Mouse (Mus musculus): ENCODE measurements around the gene E2f2. TPM values are rescaled to one million over a fixed set of nuclear protein-coding genes. Genes with fewer than 3 reads are reported as not detected.
A peak's percentile ranks its signal among the peaks of the same experiment; 100 is the strongest.

E2f2 gene
- polyA plus RNA-seq (2015; fragmentation: Nextera tagmentation; extraction: Ambion mirVana) = 13.7 and 16.1 TPM in 2 replicates

- Histone ChIP-seq H3K36me3 (no peaks in the 10 kb centered on the region), H3K9me3 (no peaks in the 10 kb centered on the region), H3K4me1 (peaks cover 46% of the 10 kb centered on the region), H3K4me3 (peak within 1 kb of the TSS; percentile 62), H3K27ac (peak within 1 kb of the TSS; percentile 83), H3K27me3 (no peaks in the 10 kb centered on the region), H3K9ac (peak within 1 kb of the TSS; percentile 62), H3K4me2 (peak within 1 kb of the TSS; percentile 89)
- ATAC-seq (ENCODE audit: borderline replicate concordance, extremely low read depth, low FRiP score, low TSS enrichment) = peak; percentile 55; the same call in 1 of the 2 replicates
- WGBS = 1% methylated on average over 35 of the region's 35 CpGs
Measured at GRCm38 (mm10) chr4:136172011-136172541, at the start of gene E2f2. E2f2 (plus strand) TSS chr4:136172394.

GRCm38 (mm10) chr4:136123111-136123791, 48.9 kb upstream of the E2f2 start:
- WGBS = 42% methylated on average over 8 of the region's 8 CpGs
- ATAC-seq (ENCODE audit: borderline replicate concordance, extremely low read depth, low FRiP score, low TSS enrichment) = no peak
- no peak overlapping the region for H3K4me2 ChIP-seq
- H3K36me3 ChIP-seq = no peaks in the 10 kb centered on the region
- H3K4me1 ChIP-seq = 0 out of 2 replicates have a peak, but pooled peaks cover 13% of the 10 kb centered on the region
- no peak overlapping the region for H3K9ac ChIP-seq
- no peak overlapping the region; the same call in 1 of the 2 replicates for H3K27ac ChIP-seq
- H3K9me3 ChIP-seq = no peaks in the 10 kb centered on the region
- no peaks in the 10 kb centered on the region for H3K27me3 ChIP-seq
- no peak overlapping the region for H3K4me3 ChIP-seq

DNA sequence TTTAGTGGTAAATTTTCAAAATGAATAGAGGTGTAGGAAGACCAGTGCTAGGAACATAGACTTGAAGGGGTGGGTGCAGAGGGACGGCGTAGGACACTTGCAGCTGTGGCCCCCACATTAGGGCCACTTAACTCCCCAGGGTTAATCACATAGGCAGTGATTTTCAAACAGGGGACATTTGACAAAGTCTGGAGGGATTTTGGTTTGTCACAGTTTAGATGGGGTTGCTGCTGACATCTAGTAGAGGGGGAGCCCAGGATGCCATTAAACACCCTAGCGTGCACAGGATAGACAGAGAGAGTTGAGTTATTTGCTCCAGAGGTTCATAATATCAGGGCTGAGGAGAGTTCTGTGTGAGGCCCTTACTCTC, 48.4 kb upstream of the E2f2 start:
- no peak for ATAC-seq (ENCODE audit: borderline replicate concordance, extremely low read depth, low FRiP score, low TSS enrichment)
- H3K4me3 ChIP-seq = no peak overlapping the region
- H3K4me2 ChIP-seq = no peak overlapping the region
- no peaks in the 10 kb centered on the region for H3K27me3 ChIP-seq
- H3K9ac ChIP-seq = no peak overlapping the region
- WGBS = 82% methylated on average over 3 of the region's 3 CpGs
- H3K9me3 ChIP-seq = no peaks in the 10 kb centered on the region
- H3K36me3 ChIP-seq = no peaks in the 10 kb centered on the region
- 0 out of 2 replicates have a peak, but pooled peaks cover 13% of the 10 kb centered on the region for H3K4me1 ChIP-seq
- no peak overlapping the region for H3K27ac ChIP-seq

- Histone ChIP-seq H3K4me1 (0 out of 2 replicates have a peak, but pooled peaks cover 13% of the 10 kb centered on the region), H3K9me3 (no peaks in the 10 kb centered on the region), H3K4me3 (no peak overlapping the region), H3K4me2 (no peak overlapping the region), H3K36me3 (no peaks in the 10 kb centered on the region), H3K9ac (no peak overlapping the region), H3K27ac (no peak overlapping the region), H3K27me3 (no peaks in the 10 kb centered on the region)
- no peak for ATAC-seq (ENCODE audit: borderline replicate concordance, extremely low read depth, low FRiP score, low TSS enrichment)
- 93% methylated on average over 4 of the region's 4 CpGs for WGBS
Measured at GRCm38 (mm10) chr4:136124581-136124980, 47.6 kb upstream of the E2f2 start.

DNA sequence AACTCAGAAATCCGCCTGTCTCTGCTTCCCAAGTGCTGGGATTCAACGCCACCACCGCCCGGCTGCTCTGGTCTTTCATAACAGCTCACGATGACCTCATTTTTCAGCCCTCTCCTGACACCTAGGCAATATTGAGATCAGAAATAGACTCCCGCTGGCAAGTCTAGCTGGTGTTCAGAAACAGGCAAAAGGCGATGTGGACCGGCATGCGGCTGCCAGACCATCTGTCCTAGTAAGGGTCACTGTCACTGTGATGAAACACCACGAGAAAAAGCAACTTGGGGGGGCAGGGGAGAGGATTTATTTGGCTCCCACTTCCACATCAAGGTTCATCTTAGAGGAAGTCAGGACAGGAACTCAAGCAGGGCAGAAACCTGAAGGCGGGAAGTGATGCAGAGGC, 46.7 kb upstream of the E2f2 start:
- Histone ChIP-seq H3K27me3 (no peaks in the 10 kb centered on the region), H3K36me3 (no peaks in the 10 kb centered on the region), H3K4me1 (0 out of 2 replicates have a peak, but pooled peaks cover 6% of the 10 kb centered on the region), H3K4me2 (no peak overlapping the region), H3K9me3 (no peaks in the 10 kb centered on the region), H3K4me3 (no peak overlapping the region), H3K9ac (no peak overlapping the region), H3K27ac (no peak overlapping the region)
- no peak for ATAC-seq (ENCODE audit: borderline replicate concordance, extremely low read depth, low FRiP score, low TSS enrichment)
- 75% methylated on average over 11 of the region's 11 CpGs for WGBS

DNA sequence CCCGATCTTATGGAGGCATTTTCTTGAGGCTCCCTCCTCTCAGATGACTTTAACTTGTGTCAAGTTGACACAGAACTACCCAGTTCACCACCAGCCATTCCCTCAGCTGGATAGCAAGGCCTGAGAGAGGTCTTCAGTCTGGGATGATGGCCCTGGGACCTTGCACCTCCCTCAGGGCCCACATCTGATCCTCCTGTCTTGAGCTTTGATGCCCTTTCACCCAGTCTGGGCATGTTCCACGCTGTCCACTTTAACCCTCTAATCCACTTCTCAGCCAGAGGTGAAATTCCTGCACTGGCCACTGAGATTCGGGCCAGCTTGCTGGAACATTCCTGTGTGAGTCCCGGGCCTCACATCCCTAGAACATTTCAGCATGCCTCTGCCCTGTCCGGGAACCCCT, 46.2 kb upstream of the E2f2 start:
- no peak for ATAC-seq (ENCODE audit: borderline replicate concordance, extremely low read depth, low FRiP score, low TSS enrichment)
- Histone ChIP-seq H3K27ac (no peak overlapping the region), H3K27me3 (no peaks in the 10 kb centered on the region), H3K4me1 (0 out of 2 replicates have a peak, but pooled peaks cover 5% of the 10 kb centered on the region), H3K9me3 (no peaks in the 10 kb centered on the region), H3K4me3 (no peak overlapping the region), H3K36me3 (no peaks in the 10 kb centered on the region), H3K4me2 (no peak overlapping the region), H3K9ac (no peak overlapping the region)
- WGBS = 56% methylated on average over 5 of the region's 5 CpGs

DNA sequence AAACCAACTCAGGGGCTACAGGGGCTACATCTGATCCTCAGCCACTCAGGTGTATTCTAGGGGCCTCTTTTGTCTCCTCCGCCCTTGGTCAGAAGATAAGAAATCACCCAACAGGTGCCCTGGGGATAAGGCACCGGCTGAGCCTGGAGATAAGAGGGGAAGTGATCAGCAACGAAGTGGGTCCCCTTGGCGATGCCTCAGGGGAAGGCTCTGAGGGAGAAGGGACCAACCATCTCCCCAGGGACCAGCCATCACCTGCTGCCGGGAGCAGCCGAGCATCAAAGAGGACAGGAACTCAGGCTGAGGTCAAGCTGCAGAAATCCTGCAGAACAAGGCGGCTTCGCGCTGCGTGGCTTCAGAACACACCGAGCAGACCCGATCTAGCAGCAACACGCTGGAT, 44.5 kb upstream of the E2f2 start:
- Histone ChIP-seq H3K27me3 (no peaks in the 10 kb centered on the region), H3K27ac (no peak overlapping the region), H3K4me3 (no peak overlapping the region), H3K36me3 (no peaks in the 10 kb centered on the region), H3K4me1 (0 out of 2 replicates have a peak, but pooled peaks cover 7% of the 10 kb centered on the region), H3K9ac (no peak overlapping the region), H3K4me2 (no peak overlapping the region), H3K9me3 (no peaks in the 10 kb centered on the region)
- ATAC-seq (ENCODE audit: borderline replicate concordance, extremely low read depth, low FRiP score, low TSS enrichment) = no peak
- WGBS = 52% methylated on average over 13 of the region's 13 CpGs

DNA sequence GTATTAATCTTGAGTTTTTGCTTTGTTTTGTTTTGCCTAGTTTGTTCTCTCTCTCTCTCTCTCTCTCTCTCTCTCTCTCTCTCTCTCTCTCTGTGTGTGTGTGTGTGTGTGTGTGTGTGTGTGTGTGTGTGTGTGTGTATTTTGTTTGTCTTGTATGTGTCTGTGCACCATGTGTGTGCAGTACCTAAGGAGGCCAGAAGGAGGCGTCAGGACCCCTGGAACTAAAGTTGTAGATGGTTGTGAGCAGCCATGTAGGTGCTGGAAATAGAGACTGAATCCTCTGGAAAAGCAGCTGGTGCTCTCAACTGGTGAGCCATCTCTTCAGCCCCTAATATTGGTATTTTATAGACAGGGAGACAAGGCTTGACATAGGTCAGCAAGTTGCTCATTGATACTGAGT, 42.4 kb upstream of the E2f2 start:
- ATAC-seq (ENCODE audit: borderline replicate concordance, extremely low read depth, low FRiP score, low TSS enrichment) = no peak
- H3K4me1 ChIP-seq = peaks cover 18% of the 10 kb centered on the region
- no peaks in the 10 kb centered on the region for H3K9me3 ChIP-seq
- H3K27me3 ChIP-seq = no peaks in the 10 kb centered on the region
- H3K4me2 ChIP-seq = no peak overlapping the region
- no peak overlapping the region for H3K27ac ChIP-seq
- H3K9ac ChIP-seq = no peak overlapping the region
- no peak overlapping the region for H3K4me3 ChIP-seq
- 85% methylated on average over 1 of the region's 1 CpGs for WGBS
- no peaks in the 10 kb centered on the region for H3K36me3 ChIP-seq

DNA sequence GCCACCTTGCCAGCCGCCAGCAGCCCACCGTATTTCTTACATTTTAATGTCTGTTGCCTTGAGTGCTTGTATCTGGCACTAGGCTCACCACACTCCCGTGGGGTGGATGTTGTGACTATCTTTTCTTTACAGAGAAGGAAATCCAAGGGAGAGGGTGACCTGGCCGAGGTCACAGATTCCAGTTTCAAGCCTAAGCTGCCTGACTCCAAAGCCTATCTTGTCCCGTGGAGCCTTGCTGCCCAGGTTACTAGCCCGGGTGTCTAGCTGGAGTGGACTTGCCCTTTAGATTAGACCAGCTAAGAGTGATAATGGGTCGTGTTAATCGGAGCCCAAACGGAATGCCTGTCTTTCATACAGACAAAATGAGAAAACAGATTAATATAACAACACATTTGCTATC, 38.4 kb upstream of the E2f2 start:
- no peaks in the 10 kb centered on the region for H3K36me3 ChIP-seq
- peaks cover 51% of the 10 kb centered on the region for H3K4me1 ChIP-seq
- no peak overlapping the region for H3K9ac ChIP-seq
- H3K4me2 ChIP-seq = peak overlapping the region; percentile 87
- peak overlapping the region; percentile 42; the same call in 1 of the 2 replicates for H3K4me3 ChIP-seq
- 19% methylated on average over 9 of the region's 9 CpGs for WGBS
- H3K27ac ChIP-seq = peak overlapping the region; percentile 99
- H3K9me3 ChIP-seq = no peaks in the 10 kb centered on the region
- ATAC-seq (ENCODE audit: borderline replicate concordance, extremely low read depth, low FRiP score, low TSS enrichment) = no peak
- no peaks in the 10 kb centered on the region for H3K27me3 ChIP-seq

GRCm38 (mm10) chr4:136134418-136134977, 37.7 kb upstream of the E2f2 start:
- Histone ChIP-seq H3K4me2 (peak overlapping the region; percentile 87), H3K27ac (peak overlapping the region; percentile 99), H3K27me3 (no peaks in the 10 kb centered on the region), H3K9me3 (no peaks in the 10 kb centered on the region), H3K9ac (peak overlapping the region; percentile 63), H3K36me3 (no peaks in the 10 kb centered on the region), H3K4me1 (peaks cover 58% of the 10 kb centered on the region), H3K4me3 (peak overlapping the region; percentile 42)
- peak; percentile 19; the same call in 1 of the 2 replicates for ATAC-seq (ENCODE audit: borderline replicate concordance, extremely low read depth, low FRiP score, low TSS enrichment)
- WGBS = 2% methylated on average over 15 of the region's 15 CpGs

GRCm38 (mm10) chr4:136134978-136135873, 37.0 kb upstream of the E2f2 start:
- Histone ChIP-seq H3K4me3 (peak overlapping the region; percentile 42), H3K27me3 (no peaks in the 10 kb centered on the region), H3K4me1 (peaks cover 65% of the 10 kb centered on the region), H3K27ac (peak overlapping the region; percentile 99), H3K4me2 (peak overlapping the region; percentile 87), H3K36me3 (no peaks in the 10 kb centered on the region), H3K9me3 (no peaks in the 10 kb centered on the region), H3K9ac (peak overlapping the region; percentile 63)
- 4% methylated on average over 43 of the region's 50 CpGs for WGBS
- ATAC-seq (ENCODE audit: borderline replicate concordance, extremely low read depth, low FRiP score, low TSS enrichment) = peak; percentile 78
